Mouse (Mus musculus) adrenal gland, adult 8-10 months (tissue): ENCODE data around the gene Wnt10a. TPM values are rescaled to one million over a fixed set of nuclear protein-coding genes. Genes with fewer than 3 reads are reported as not detected.
"Not testable (repeated sequence)": the region's sequence is repeated elsewhere in the genome, so short reads cannot be mapped to it uniquely, and the experiment has no call there.

Experiments used
- DNase-seq: peaks from one replicate; pipeline ENCODE4 v3.0.0; 2022
- total RNA-seq, 4 experiments: library from RNA; stranded (reverse); gene quantifications; 2 replicates each; pipeline ENCODE4 v1.2.4; 2022

Gene Wnt10a
- total RNA-seq, 4 experiments from 2014 or later: 0.58 to 1.0 (median 0.84) TPM

DNA sequence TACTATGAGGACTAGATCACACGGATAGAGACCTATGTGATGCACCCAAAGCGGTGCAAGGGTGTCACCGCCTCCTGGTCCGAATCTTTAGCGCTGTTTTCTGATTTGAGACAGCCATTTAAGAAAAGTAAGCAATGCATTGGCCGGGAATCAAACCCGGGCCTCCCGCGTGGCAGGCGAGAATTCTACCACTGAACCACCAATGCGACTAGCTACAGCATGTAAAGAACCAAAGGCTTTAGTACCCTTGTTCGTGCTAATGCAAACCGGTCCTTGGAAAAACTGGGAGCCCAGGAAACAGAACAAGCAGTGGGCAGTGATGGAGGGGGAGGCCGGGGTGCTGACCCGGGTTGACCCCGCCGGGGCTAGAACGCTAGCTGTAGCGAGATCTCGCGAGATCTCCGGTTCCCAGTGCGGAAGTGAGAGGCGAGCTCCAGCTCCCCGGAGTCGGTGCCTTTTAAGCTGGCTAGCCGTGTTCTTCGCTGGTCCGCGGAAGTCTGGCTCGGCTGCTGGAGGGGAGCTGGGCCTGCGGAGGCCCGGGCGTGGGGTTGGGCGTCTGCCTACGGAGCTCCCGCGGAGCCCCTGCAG is 25.4 kb downstream of the Wnt10a start:
- DNase-seq: peak; percentile 90

DNA sequence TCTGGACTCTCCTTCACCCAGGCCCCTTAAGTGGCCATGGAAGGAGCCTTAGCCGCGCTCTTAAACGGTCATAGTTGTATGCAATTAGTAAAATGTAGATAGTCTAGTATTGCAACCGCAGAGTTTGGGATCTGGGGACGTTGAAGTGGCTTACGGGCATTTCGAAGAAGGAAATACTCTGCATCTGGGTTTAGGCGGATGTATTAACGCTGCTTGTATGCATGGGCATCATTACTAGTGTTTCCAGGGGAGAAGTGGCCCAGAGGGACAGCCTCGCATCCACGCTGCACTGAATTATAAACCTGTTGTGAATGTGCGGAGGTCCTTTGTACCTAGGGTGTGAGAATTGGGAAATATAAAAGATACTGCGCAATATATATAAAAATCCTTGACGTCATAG is 25.9 kb downstream of the Wnt10a start:
- no peak for DNase-seq

DNA sequence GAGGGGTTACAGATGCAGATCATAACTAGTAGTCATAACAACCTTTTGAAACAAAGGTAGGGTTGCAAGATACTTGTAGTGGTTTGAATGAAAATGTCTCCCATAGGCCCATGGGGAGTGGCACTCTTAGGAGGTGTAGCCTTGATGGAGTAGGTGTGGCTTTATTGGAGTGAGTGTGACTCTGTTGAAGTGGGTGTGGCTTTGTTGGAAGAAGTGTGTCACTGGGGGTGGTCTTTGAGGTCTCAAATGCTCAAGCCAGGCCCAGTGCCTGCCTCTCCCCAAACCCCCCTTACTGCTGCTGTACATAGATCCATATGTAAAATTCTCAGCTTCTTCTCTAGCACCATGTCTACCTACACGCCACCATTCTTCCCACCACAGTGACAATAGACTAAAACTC is 27.2 kb downstream of the Wnt10a start:
- no peak for DNase-seq

DNA sequence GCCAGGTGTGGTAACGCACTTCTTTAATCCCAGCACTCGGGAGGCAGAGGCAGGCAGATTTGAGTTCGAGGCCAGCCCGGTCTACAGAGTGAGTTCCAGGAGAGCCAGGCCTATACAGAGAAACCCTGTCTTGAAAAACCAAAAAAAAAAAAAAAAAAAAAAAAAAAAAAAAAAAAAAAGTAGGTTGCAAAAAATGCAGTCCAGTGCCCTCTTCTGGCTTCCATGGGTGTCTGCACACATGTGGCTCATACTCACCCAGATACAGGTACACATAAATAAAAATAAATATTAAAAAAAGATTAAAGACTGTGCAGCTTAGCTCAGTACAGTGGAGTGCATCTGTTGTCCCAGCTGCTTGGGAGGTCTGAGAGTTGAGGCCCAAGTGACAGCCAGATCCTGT is 32.3 kb downstream of the Wnt10a start:
- DNase-seq: not testable (repeated sequence)

DNA sequence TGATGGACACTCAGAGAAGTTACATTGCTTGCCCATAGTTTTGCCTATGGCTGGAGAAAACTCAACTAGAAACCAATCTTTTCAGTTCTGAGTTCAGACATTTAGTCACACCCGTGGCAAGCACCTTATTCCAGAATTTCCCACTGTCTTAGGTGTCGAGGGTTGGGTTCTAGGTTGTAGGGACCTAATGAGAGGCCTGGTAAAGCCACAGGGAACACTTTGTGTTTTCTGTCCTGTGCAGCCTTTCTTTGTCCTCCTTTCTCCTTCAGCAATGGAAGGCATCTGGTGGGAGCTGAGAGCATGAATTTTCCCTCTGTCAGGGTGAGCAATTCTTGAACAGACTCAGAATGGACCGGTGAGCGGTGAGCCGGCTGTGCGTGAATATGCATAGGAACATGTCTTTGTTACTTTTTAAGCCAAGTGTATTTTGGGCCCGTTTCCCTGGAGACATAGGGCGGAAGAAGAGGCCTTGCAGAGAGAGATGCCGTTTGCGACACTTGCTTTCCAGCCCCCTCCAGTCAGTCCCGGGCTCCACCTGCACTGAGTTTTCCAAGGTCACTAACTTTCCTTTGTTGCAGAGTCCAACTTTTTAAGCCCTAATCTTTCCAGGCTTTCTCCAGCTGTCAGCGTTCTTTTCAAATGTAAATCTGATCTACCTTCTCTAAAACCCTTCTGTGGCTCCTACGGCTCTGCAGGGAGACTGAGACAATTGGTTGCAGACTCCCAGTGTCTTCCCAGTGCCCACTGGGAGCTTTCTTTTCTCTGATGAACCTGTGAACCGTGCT is 33.4 kb downstream of the Wnt10a start:
- peak; percentile 9 for DNase-seq

DNA sequence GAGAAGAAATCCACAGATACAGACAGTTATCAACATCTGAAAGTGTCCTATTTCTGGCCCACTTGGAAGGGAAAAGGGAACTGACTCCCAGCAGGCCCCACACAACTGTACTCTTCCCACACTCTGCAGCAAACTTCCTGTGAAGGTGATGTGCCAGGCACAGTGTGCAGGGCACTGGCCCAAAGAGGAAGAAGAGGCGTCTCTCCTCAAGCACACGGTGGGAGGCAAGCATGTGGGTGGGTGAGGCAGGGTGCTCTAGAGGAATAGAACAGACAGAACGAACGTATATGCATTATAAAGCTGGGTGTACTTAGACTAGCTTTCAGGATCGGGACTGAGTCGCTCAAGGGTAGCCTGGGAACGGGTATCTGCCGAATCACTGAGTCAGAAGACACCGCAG is 38.7 kb downstream of the Wnt10a start:
- no peak for DNase-seq

DNA sequence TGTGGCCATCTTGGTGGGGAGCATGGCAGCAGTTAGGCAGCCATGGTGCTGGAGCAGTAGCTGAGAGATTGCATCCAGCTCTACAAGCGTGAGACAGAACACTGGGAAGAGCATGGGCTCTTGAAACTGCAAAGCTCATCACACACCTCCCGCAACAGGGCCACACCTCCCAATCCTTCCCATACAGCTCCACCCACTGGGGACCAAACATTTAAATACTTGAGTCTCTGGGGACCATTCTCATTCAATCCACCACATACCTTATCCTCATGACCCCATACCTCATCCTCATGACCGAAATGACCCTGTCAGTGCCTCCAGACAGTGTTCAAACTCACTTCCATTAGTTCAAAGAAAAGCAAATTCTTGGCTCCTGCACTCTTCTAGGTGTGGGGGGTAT is 41.9 kb downstream of the Wnt10a start:
- DNase-seq: no peak

DNA sequence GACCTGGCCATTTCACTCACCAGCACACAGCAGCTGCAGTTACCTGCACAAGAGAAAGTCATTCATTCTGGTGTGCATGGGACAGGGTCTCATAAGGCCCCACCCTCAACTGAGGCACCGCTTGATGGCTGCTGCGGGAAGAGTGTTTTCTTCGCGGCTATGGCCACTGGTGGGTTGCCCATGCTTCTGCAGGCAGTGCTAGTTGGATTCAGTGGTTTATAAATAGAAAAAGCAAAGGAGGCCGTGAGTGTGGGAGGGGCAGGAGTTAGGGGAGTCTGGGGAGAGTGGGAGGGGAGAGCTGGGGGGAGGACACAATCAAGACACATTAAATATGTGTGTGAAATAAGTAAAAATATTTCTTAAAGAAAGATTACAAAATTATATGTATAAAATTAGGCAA is 51.8 kb downstream of the Wnt10a start:
- DNase-seq: no peak

DNA sequence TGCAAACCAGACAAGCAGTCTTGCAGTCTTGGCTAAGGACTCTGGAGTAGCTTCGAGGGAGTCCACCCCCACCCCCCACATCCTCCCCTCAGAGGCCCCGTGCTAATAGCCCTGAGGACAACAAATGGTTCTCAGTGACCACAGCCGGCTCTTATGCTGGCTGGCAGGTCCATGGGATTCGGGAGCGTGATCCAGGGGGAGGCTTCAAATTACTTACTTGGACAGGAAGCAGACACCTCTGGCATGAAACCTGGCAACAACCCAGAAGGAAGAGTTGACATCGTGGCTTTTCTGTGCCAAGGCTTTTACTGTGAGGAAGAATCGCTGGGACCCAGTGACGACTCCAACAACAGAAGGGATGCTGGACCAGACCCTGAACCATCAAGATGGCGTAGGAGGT is 55.0 kb downstream of the Wnt10a start:
- DNase-seq: no peak

DNA sequence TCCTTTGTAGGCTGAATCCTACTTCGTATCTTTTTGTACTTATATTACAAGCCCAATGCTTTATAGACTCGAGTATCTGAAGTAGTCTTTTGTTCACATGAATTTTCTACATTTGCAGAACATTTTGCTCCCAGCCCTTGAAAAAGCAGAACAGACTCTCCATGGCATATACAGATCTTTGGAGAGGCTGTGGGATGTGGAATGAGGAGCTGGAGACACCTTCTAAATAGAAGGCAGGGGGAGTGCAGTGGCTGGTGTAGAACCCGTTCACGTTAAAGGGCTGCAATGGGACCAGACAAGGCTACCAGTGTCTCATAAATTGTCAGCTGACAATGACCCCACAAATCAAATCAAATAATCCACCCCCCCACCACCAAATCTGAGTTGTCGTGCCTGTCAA is 57.6 kb downstream of the Wnt10a start:
- DNase-seq: no peak

DNA sequence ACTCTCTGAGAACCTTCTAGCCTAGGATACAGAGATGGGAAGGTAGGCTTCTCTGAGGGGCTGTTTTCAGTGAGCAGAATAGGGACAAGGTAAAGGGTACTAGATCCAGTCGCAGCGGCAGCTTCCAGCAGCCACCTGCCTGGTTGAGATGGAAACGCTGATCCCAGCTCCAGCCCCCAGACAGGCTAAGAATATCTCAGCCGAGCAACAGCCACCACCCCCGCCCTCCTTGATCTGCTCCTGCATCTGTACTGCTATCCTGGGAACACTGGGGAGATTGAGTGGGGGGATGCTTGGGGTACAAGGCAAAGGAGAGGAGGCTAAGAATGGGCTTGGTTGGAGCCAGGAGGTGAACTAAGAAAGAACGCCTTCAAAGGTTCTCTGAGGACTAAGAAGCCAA is 58.9 kb downstream of the Wnt10a start:
- DNase-seq: no peak

DNA sequence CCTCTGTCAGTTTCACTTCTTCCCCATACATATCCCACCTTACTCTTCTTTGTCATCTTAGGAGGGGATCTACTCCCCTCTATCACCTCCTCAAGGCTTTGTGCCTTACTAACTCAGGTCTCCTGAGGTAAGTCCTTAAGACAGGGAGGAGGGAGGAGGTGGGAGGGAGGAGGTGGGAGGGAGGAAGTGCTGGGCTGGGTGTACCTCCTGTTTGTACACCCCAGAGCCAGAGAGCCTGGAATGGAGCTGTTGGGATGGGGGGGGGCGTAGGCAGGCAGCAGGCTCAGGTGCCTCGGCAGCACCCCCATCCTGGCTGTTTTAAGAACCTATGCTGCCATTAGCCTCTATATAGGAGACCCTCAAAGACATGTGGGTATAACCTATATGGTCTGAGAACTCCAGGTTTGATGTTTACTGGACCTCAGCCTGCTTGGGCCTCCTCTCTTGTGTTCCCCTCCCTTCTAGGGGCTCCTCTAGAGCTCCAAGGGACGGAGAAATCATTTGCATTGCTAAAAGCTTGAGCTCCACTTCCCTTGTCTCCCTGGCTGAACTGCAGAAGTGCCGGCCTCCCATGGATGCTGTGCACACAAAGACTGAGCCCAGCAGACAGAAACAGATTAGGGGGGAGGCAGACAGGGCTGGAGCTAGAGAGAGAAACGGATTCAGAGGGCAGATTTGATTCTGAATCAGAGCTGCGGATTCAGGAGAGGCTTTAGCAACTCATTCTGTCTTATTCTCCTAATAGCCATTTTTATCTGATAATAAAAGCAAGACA is 59.9 kb downstream of the Wnt10a start:
- DNase-seq: no peak

Other genes with a start within 250 kb of the Wnt10a start
- 1 to 10 TPM; 1.1 to 2.1 (median 1.5) TPM for gene Plcd4, start 248.6 kb upstream of the Wnt10a start, total RNA-seq
- 10 to 100 TPM; 14.1 to 23.0 (median 17.8) TPM for gene Usp37, start 247.2 kb upstream of the Wnt10a start, total RNA-seq
- gene Zfp142, start 203.3 kb upstream of the Wnt10a start, total RNA-seq: 10 to 100 TPM; 14.3 to 20.2 (median 18.3) TPM
- 10 to 100 TPM; 27.1 to 33.2 (median 29.0) TPM for gene Bcs1l, start 203.2 kb upstream of the Wnt10a start, total RNA-seq
- gene Rnf25, start 190.1 kb upstream of the Wnt10a start, total RNA-seq: 10 to 100 TPM; 50.2 to 79.7 (median 66.6) TPM
- 10 to 100 TPM in 1 of 4 experiments, 1 to 10 TPM in 3; 3.5 to 11.8 (median 4.8) TPM for gene Stk36, start 190.1 kb upstream of the Wnt10a start, total RNA-seq
- 10 to 100 TPM; 18.4 to 30.1 (median 21.1) TPM for gene Ttll4, start 129.8 kb upstream of the Wnt10a start, total RNA-seq
- 10 to 100 TPM; 12.2 to 28.3 (median 14.8) TPM for gene Cyp27a1, start 77.9 kb upstream of the Wnt10a start, total RNA-seq
- 1 to 10 TPM in 1 of 4 experiments, under 1 TPM in 1, not detected in 2; 0.55 to 1.3 TPM for gene Prkag3, start 42.3 kb upstream of the Wnt10a start, total RNA-seq
- 1 to 10 TPM; 3.9 to 6.6 (median 5.7) TPM for gene Wnt6, start 19.6 kb upstream of the Wnt10a start, total RNA-seq
- 1 to 10 TPM; 4.2 to 6.2 (median 6.0) TPM for gene Cdk5r2, start 63.4 kb downstream of the Wnt10a start, total RNA-seq
- gene Fev, start 93.9 kb downstream of the Wnt10a start, total RNA-seq: 1 to 10 TPM in 3 of 4 experiments, under 1 TPM in 1; 0.93 to 6.3 (median 2.8) TPM
- 1 to 10 TPM in 3 of 4 experiments, under 1 TPM in 1; 0.56 to 2.1 (median 1.4) TPM for gene Cryba2, start 101.6 kb downstream of the Wnt10a start, total RNA-seq
- gene Cfap65, start 144.1 kb downstream of the Wnt10a start, total RNA-seq: under 1 TPM in 1 of 4 experiments, not detected in 3; 0.03 TPM
- gene Ihh, start 160.2 kb downstream of the Wnt10a start, total RNA-seq: under 1 TPM in 3 of 4 experiments, not detected in 1; 0.16 to 0.20 (median 0.18) TPM